Mouse (Mus musculus): ENCODE measurements around the gene Gstm1.

Gene Gstm1

DNA sequence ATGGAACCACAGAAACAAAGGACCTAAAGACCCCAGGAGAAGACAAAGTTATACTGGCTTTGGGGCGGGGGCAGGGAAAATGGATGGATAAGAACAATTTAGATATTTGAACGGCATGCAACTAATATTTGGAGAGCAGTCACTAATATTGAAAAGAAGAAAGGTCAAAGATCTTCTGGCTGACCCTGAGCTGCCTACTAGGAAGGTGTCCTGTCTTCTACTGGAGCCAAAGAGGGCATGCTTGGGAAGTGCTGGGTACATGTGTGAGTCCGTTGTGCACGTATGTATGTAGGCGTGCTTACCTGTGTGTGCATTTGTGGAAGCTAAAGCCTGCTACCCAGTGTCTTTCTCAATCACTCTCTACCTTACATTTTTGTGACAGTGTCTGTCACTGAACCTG is 51.1 kb downstream of the Gstm1 start:
- DNase-seq (ENCODE audit: low read depth, low spot score): no peak

DNA sequence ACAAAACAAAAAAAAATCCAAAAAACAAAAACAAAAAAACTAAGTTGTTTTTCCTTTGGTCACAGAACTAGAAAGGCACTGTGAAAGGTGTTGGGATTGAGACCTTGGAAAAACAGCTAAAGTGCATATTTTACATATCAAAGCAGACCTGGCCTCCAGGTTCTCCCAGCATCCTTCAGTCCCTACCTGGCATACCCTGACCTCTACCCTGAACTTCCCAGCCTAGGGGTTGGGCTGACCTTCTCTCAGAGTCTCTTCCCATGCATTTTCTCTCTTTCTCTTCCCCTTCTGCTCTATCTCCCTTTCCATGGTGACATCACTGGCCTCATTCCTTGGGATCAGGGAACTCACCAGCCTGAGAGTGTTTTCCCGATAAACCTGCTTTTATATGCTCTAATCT is 52.2 kb downstream of the Gstm1 start:
- DNase-seq (ENCODE audit: low read depth, low spot score): no peak

DNA sequence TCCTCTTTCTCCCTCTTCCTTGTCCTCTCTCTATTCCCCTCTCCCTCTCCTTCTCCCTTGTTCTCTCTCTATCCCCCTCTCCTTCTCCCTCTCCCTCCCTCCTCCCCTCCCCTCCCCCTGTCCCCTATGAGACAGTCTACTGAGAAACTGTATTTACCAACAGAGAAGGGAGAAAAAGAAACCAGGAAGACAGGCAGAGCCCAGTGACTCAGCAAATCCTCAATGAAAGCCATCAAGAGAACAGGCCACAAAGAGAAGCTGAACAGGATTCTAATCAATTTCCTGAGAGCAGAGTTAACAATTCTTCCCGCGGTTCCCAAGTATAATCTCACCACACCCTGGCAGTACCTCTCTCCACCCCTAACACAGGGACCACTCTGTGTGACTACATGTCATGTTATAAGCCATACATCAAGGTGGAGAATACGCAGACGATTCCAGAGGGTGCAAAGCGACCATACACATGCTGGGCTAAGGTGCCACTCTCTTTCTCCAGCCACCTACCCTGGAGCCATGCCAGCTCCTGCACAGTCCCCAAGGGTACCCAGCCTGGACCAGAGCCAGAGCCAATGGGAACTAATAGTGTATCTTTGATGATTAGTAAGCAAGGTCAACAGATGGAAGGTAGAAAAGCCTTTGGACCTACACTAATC is 53.0 kb downstream of the Gstm1 start:
- no peak for DNase-seq (ENCODE audit: low read depth, low spot score)

DNA sequence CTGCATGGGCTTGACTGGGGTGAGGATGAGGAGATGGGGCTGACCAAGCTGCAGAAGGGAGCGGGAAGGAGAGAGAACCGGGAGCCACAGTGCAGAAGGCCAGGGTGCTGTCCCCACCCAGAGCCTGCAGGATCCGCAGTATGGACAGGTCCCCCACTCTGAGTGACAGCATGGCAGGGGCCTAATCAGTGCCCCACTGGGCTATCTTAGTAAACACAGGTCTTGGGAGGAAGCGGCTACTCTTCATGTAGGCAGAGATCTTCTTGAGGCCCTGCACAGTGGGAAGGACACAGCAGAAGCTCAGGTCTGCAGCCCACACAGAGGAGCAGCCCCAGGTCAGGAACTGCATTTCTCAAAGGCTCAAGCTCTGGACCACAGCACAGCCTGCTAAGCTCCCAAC is 53.7 kb downstream of the Gstm1 start:
- no peak for DNase-seq (ENCODE audit: low read depth, low spot score)
